Mouse (Mus musculus) kidney, adult 8-10 months (tissue): Measurements from ENCODE around the gene Clip1.
A peak's percentile ranks its signal among the peaks of the same experiment; 100 is the strongest.

ENCODE experiments used
- DNase-seq, 2 experiments: peaks; one replicate each; pipeline ENCODE4 v3.0.0; 2022

Gene Clip1

GRCm38 (mm10) chr5:123602174-123602573 lies 82.2 kb downstream of the Clip1 start:
- no peak for DNase-seq

GRCm38 (mm10) chr5:123599319-123599718 lies 85.1 kb downstream of the Clip1 start:
- DNase-seq, result no peak

- DNase-seq, result no peak
These were observed 90.7 kb downstream of the Clip1 start for GRCm38 (mm10) chr5:123593622-123594280.

DNA sequence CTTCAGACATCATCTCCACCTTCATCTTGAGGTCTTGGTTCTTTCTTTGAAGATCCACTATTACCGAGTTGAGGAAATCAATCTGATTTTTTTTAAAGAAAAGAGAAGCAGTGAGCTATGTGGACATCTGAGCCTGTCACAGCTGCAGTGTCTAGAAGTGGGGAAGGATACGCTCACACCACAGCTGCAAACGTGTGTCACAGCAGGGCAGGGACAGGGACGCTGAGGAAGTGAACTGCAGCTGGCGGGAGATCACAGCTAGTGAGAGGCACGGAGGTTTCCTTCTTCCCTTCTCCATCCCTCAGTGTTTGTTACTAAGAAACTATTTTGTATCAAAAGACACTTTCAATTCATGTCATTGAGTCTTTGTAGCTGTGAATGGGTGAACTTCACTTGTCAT lies 104.4 kb downstream of the Clip1 start:
- no peak for DNase-seq

- no peak for DNase-seq
These were observed 107.7 kb downstream of the Clip1 start for GRCm38 (mm10) chr5:123576696-123577095.

DNA sequence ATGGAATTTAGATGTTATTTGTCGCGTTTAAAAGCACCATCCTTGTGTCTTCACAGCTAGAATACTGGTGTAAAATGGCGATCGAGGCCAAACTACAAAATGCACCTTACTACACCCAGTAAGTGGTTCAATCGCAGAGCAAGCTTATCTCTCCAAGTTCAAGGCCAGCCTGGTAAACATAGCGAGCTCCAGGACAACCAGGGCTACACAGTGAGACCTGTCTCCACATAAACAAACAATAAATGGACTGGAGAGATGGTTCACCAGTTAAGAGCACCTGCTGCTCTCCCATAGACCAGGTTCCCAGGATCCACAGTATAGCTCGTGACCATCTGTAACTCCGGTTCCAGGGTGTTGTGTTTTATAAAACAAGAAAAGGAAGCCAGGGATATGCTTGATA lies 111.1 kb downstream of the Clip1 start:
- no peak for DNase-seq

GRCm38 (mm10) chr5:123572357-123573186 lies 111.8 kb downstream of the Clip1 start, which contains the start of gene Vps33a:
TSS of gene Vps33a (minus strand) at chr5:123573038.
- peak; percentile 98 for DNase-seq

DNA sequence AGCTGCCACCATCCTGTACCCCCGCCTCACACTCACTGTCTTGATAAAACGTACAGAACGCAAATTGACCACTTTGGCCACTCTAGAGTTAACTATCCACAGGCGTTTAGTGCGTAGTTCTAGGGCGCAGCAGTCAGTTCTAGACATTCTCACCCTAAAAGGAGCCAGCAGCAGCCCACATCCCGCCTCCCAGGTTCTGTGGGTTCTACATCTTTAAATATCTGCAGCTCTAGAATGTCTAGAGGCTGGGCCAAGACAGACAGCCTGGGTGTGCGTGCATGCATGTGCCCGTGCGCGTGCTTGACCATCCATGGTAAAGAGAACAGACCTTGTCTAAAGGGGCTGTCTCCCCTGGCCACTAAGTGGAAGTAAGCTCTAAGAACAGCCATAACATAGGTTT lies 123.3 kb downstream of the Clip1 start:
- DNase-seq, result no peak

GRCm38 (mm10) chr5:123559588-123559987 lies 124.8 kb downstream of the Clip1 start:
- no peak for DNase-seq

GRCm38 (mm10) chr5:123556451-123556850 lies 128.0 kb downstream of the Clip1 start:
- DNase-seq, result peak; percentile 74 to 80

DNA sequence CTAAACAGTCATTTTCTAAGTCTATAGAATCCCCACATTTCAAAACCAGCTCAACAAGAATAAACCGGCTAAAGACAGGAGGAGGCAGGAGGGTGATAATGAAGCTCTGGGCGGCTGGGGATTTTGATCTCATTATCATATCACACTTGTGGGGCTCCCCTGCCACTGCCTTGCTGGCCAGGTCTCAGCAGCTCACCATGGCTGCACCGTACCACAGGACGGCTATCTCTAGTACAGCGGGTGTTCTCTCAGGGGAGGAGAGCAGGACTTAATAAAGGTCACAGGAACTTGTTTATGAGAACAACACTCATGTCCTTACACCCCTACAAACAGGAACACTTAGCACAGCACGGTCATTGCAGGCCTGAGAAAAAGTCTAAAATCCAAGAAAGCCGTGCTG lies 128.7 kb downstream of the Clip1 start:
- DNase-seq, result no peak

GRCm38 (mm10) chr5:123533801-123534200 lies 150.6 kb downstream of the Clip1 start:
- DNase-seq, result peak in 1 of 2 experiments; percentile 0

GRCm38 (mm10) chr5:123530056-123530455 lies 154.4 kb downstream of the Clip1 start:
- peak in 1 of 2 experiments; percentile 0 for DNase-seq

GRCm38 (mm10) chr5:123528641-123529040 lies 155.8 kb downstream of the Clip1 start:
- DNase-seq, result peak in 1 of 2 experiments; percentile 1
